9 mouse cellular contexts compared by ENCODE assay signal in the genomic region with DNA sequence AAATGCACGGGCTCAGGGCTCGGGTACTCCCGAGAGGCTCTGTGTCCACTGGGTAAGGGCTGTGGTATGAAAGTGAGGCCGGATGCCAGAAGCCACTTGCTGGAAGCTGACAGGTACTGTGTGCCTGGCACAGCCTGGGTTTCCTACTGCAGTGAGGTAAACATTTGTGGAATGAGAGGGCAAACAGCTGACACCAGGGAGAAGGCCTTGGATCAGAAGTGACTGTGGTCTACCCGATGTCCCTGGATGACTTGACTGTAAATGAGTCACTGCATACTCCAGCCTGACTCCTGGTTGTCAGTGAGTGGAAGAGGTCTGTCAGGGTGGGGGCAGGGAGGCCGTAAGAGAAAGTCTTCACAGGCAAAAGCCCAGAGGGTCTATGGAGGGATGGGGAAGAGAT. TPM values are rescaled to one million over a fixed set of nuclear protein-coding genes. Genes with fewer than 3 reads are reported as not detected.
A peak's percentile ranks its signal among the peaks of the same experiment; 100 is the strongest.
DNase-seq lines count a peak whose midpoint lies in the region; ATAC-seq lines count a peak whose summit lies in the region.
"Had no signal": no experiment of that assay in that cellular context is flagged by ENCODE, and none has a peak within 500 bp of the region (broad histone marks: within the 10 kb centered on the region; RNA-seq: fewer than 3 reads in every experiment).

No protein-coding gene starts in this region.

- H3K4me3 ChIP-seq in limb, embryonic 11.5 days (ENCODE audit: low read depth, low read length): no peak overlapping the region
- H3K4me3 ChIP-seq: stomach, embryonic 15.5 days had no signal

- no peak overlapping the region for H3K9ac ChIP-seq in limb, embryonic 11.5 days (ENCODE audit: low read length)
- H3K9ac ChIP-seq: stomach, embryonic 15.5 days had no signal

- H3K27me3 ChIP-seq in limb, embryonic 11.5 days (ENCODE audit: control insufficient read depth, insufficient read depth, low read length): no peaks in the 10 kb centered on the region
- H3K27me3 ChIP-seq: stomach, embryonic 15.5 days had no signal

- no peaks in the 10 kb centered on the region for H3K36me3 ChIP-seq in limb, embryonic 11.5 days (ENCODE audit: control insufficient read depth, insufficient read depth, low read length)
- H3K36me3 ChIP-seq: stomach, embryonic 15.5 days had no signal

- WGBS in limb, embryonic 11.5 days: 72% methylated on average over 6 of the region's 6 CpGs

- no peak overlapping the region for H3K4me2 ChIP-seq in limb, embryonic 11.5 days (ENCODE audit: low read depth, severe bottlenecking)
- H3K4me2 ChIP-seq: stomach, embryonic 15.5 days had no signal

- no peak for ATAC-seq in limb, embryonic 11.5 days (ENCODE audit: insufficient number of reproducible peaks, low FRiP score, low TSS enrichment, low read depth)
- ATAC-seq in megakaryocyte-erythroid progenitor cell, adult 5-6 weeks (replicated peaks; ENCODE audit: low FRiP score, low TSS enrichment, poor library complexity, severe bottlenecking): no peak

- peaks cover 12% of the 10 kb centered on the region for H3K4me1 ChIP-seq in limb, embryonic 11.5 days (ENCODE audit: control insufficient read depth, insufficient read depth, low read length)

- 0 out of 2 replicates have a peak overlapping the region, but pooled peaks have one; percentile 47 for H3K27ac ChIP-seq in limb, embryonic 11.5 days (replicated peaks; ENCODE audit: low read depth, low read length)
- H3K27ac ChIP-seq: stomach, embryonic 15.5 days had no signal

- H3K9me3 ChIP-seq in limb, embryonic 11.5 days (ENCODE audit: control insufficient read depth, low read length): no peaks in the 10 kb centered on the region
- H3K9me3 ChIP-seq: stomach, embryonic 15.5 days had no signal

- DNase-seq in cerebellum, adult 11-12 months: peak; percentile 41
- DNase-seq in cerebellum, postnatal 4 days (ENCODE audit: low spot score in 2 of 2): no peak
- peak; percentile 80 for DNase-seq in 3134 (ENCODE audit: extremely low read depth, insufficient read length, low spot score)
- DNase-seq in cerebellum, postnatal 25 days: peak; percentile 48 to 68
- DNase-seq in limb, embryonic 11.5 days (ENCODE audit: low spot score): no peak
- DNase-seq in thymus, postnatal 36 days: no peak
- DNase-seq in adipocyte (ENCODE audit: low spot score): no peak

RNA-seq across cellular contexts. Expression of a gene that starts 27.2 kb away (rescaled TPM):
- 6.1 and 6.3 TPM in 2 replicates for polyA plus RNA-seq in limb, embryonic 11.5 days (2014; fragmentation: Nextera tagmentation; extraction: Ambion mirVana)
- 3.3 and 5.1 TPM in 2 replicates for total RNA-seq in megakaryocyte-erythroid progenitor cell, adult 5-6 weeks (2014; fragmentation: Nextera tagmentation)
- total RNA-seq in megakaryocyte-erythroid progenitor cell, adult 5-6 weeks (2017): 2.0 and 2.6 TPM in 2 replicates

RNA-seq across cellular contexts. Expression of a gene that starts 50.9 kb away (rescaled TPM):
- 36.1 and 36.9 TPM in 2 replicates for polyA plus RNA-seq in limb, embryonic 11.5 days (2014; fragmentation: Nextera tagmentation; extraction: Ambion mirVana)
- 12.0 and 14.0 TPM in 2 replicates for total RNA-seq in megakaryocyte-erythroid progenitor cell, adult 5-6 weeks (2014; fragmentation: Nextera tagmentation)
- total RNA-seq in megakaryocyte-erythroid progenitor cell, adult 5-6 weeks (2017): 19.0 and 27.8 TPM in 2 replicates

Comparison
In these comparisons a context has a peak if more than half of its experiments do, and no peak if none do; other contexts are left out.
1. DNase-seq: peak in cerebellum, adult 11-12 months (single experiment), 3134 (single experiment) and cerebellum, postnatal 25 days (2 of 2); none in cerebellum, postnatal 4 days (0 of 2), limb, embryonic 11.5 days (single experiment), thymus, postnatal 36 days (0 of 2) and adipocyte (single experiment).